Mouse (Mus musculus): ENCODE data around the gene Olfr482.

Olfr482 gene

DNA sequence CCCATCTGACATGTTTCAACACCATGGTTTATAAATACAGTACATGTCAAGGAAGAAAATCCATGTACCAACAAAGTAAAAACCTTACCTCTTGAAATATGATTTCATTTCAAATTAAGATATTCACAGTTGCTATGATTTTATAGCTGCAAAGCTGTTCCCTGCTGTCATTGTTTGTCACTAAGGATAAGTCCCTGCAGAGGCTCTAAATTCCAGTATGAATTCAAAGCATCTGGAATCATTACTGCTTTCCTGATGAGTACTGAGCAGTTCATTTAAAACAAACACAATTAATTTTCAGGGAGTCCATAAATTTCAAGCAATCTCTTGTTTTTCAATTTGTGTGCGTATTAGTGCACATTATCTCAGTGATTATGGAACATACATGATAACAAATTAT is at the start of gene Olfr482:
Olfr482 (minus strand) TSS at position 101 of the 400 bp plus-strand sequence.
- no peak for DNase-seq

GRCm38 (mm10) chr7:108127349-108127748 is 30.0 kb upstream of the Olfr482 start, which contains the start of gene Olfr484:
Gene Olfr484 (minus strand): TSS chr7:108127449.
- DNase-seq = no peak

GRCm38 (mm10) chr7:108121416-108121815 is 24.0 kb upstream of the Olfr482 start:
- DNase-seq = no peak

DNA sequence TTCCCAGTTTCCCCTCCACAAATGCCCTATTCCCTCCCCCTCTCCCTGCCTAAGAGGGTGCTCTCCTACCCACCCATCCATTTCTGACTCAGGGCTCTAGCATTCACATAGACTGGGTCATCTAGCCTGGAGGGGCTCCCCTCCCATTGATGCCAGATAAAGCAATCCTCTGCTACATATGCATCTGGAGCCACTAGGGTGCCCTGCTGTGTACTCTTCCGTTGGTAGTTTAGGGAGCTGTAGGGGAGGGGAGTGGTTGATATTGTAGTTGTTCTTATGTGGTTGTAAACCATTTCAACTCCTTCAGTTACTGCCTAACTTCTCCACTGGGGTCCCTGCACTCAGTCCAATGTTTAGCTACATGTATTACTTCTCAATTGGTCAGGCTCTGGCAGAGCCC is 23.3 kb upstream of the Olfr482 start:
- DNase-seq = no peak

GRCm38 (mm10) chr7:108100549-108100948 is 3.2 kb upstream of the Olfr482 start, which contains the start of gene Olfr483:
Gene Olfr483 (plus strand): TSS chr7:108100849.
- no peak for DNase-seq

GRCm38 (mm10) chr7:108079555-108079954 is 17.8 kb downstream of the Olfr482 start, which contains the start of gene Olfr481:
Gene Olfr481 (plus strand): TSS chr7:108079855.
- DNase-seq = no peak

DNA sequence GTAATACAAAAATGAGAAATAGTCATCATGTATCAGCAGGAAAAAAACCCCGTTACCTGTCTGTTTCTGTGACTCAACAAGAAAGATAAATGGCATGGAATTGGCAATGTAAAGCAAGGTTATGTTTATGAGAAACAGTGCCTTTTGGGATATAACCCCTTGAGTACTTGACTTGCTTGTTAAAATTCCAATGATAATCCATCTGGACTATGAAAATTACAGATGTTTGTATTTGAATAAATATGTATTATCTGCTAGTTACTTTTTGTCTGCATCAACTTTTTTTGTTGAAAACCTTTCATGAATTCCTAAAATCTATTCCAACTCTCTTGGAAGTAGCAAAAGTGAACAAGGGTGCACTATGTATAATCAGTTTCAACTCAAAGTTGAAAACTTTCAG is 30.1 kb downstream of the Olfr482 start, which contains the start of gene Olfr480:
Olfr480 (minus strand) TSS at position 101 of the 400 bp plus-strand sequence.
- no peak for DNase-seq

DNA sequence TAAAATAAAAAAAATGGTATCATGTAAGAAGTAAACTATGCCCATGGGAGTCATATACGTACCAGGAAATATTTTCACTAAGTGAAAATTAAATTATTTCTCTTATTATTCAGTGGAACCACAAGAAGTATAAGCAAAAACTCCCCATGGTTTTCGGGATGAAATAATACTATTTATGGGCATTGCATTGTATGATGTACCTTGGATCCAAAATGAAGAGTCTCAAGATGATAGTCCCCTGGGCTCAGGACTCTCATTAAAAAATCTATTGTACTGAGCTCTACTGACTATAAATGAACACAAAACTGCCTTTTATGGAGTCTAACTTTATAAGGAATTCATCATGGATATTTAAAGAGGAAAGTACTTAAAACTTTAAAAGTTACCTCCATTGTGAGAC is 47.0 kb downstream of the Olfr482 start, which contains the start of gene Olfr479:
Olfr479 (plus strand) TSS at position 301 of the 400 bp plus-strand sequence.
- DNase-seq = no peak
